Mouse (Mus musculus) neutrophil, adult 59 days (primary cell): ENCODE measurements around the gene Ccdc141. TPM values are rescaled to one million over a fixed set of nuclear protein-coding genes. Genes with fewer than 3 reads are reported as not detected.

ENCODE experiments used
- total RNA-seq, 2 experiments: library from RNA; stranded (reverse); gene quantifications; 1 replicate in 1 of 2; 2 replicates in 1 of 2; pipeline ENCODE4 v1.2.4; 2023

The Ccdc141 gene
- total RNA-seq: under 1 TPM; 0.51 to 0.73 TPM

GRCm38 (mm10) chr2:77170633-77171105, at the start of gene Ccdc141:
Ccdc141 (minus strand) TSS chr2:77170636.

GRCm38 (mm10) chr2:76982391-76983145, 187.9 kb downstream of the Ccdc141 start, which contains the start of gene Ttn:
Ttn (minus strand) TSS chr2:76982547.

Other genes with a start within 250 kb of the Ccdc141 start
- gene Ttn, start 188.1 kb downstream of the Ccdc141 start, total RNA-seq: under 1 TPM; 0.11 TPM
- 10 to 100 TPM in 1 of 2 experiments, 1 to 10 TPM in 1; 8.1 to 11.2 TPM for gene Sestd1, start 110.0 kb upstream of the Ccdc141 start, total RNA-seq